Mouse (Mus musculus) spleen, adult 2 months (tissue): ENCODE measurements at regions not wholly inside any gene's neighbourhood (a gene's known extent, or its start where the extent isn't known, plus 50 kb on each side); places are given as distances from the start of the nearest gene placed in this dataset.

Experiments used
- CTCF ChIP-seq: fragments of 200-500 bp; IDR thresholded peaks from 2 replicates; pipeline ENCODE4 v1.5.1; 2011; ENCODE audit warnings: mild to moderate bottlenecking, inconsistent platforms; ENCODE audit not compliant: insufficient read depth, insufficient read length, insufficient replicate concordance; ENCODE audit errors: extremely low read depth
- POLR2A ChIP-seq: fragments of 200-500 bp; IDR thresholded peaks from 2 replicates; pipeline ENCODE4 v1.6.1; 2011; ENCODE audit warnings: low read depth, low read length, inconsistent platforms

DNA sequence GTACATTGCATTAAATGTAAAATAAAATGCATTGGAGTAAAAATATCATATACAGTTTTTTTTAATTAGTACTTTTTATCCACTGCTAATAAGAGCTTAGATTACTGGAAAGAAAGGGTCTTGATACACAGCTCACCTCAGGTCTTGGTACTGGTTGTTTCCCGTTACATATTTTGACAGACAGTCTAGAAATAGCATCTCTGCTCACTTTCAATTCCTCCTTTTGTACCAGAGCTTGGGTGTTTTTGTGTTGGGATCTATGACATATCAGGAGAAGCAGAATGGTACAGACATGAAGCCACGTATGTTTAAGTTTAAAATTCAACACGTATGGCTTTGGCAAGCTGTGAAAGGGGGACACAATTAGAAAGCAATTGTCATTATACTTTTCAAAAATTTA, 80.3 kb upstream of the Smarca2 start:
- TF ChIP-seq POLR2A (no peak), CTCF (no peak)
